Mouse (Mus musculus) C3H10T1/2 (cell line): ENCODE data around the gene Ago4. TPM values are rescaled to one million over a fixed set of nuclear protein-coding genes. Genes with fewer than 3 reads are reported as not detected.

Source experiments
- polyA plus RNA-seq, 2 experiments: library from polyadenylated mRNA; unstranded; fragments of >200 nt; fragmentation: generic; extraction: Trizol; gene quantifications; one replicate each; pipeline ENCODE4 v1.2.1; 2012; ENCODE audit warnings: missing spikeins in 2 of 2

Gene Ago4
- under 1 TPM; 0.01 to 0.27 TPM for polyA plus RNA-seq

GRCm38 (mm10) chr4:126532827-126533728 lies at the start of gene Ago4:
TSS of gene Ago4 (minus strand) at chr4:126533472.

GRCm38 (mm10) chr4:126556809-126557711 lies 23.8 kb upstream of the Ago4 start, which contains the start of gene Clspn:
TSS of gene Clspn (plus strand) at chr4:126556935.

GRCm38 (mm10) chr4:126468285-126468901 lies 64.9 kb downstream of the Ago4 start, which contains the start of gene Ago1:
TSS of gene Ago1 (minus strand) at chr4:126468583.

Other genes with a start within 250 kb of the Ago4 start
- 10 to 100 TPM in 1 of 2 experiments, under 1 TPM in 1; 0.14 to 10.3 TPM for gene Col8a2, start 246.7 kb downstream of the Ago4 start, polyA plus RNA-seq
- 10 to 100 TPM; 42.8 to 50.0 TPM for gene Adprhl2, start 211.8 kb downstream of the Ago4 start, polyA plus RNA-seq
- gene Tekt2, start 207.8 kb downstream of the Ago4 start, polyA plus RNA-seq: 1 to 10 TPM in 1 of 2 experiments, under 1 TPM in 1; 0.25 to 1.0 TPM
- 1 to 10 TPM in 1 of 2 experiments, under 1 TPM in 1; 0.48 to 2.0 TPM for gene Ago3, start 103.9 kb downstream of the Ago4 start, polyA plus RNA-seq
- gene Ago1, start 64.9 kb downstream of the Ago4 start, polyA plus RNA-seq: 10 to 100 TPM in 1 of 2 experiments, 1 to 10 TPM in 1; 1.8 to 16.0 TPM
- 1 to 10 TPM; 1.5 to 2.3 TPM for gene Clspn, start 23.5 kb upstream of the Ago4 start, polyA plus RNA-seq
- 1 to 10 TPM; 1.0 to 5.7 TPM for gene 5730409E04Rik, start 76.3 kb upstream of the Ago4 start, polyA plus RNA-seq
- gene Psmb2, start 144.2 kb upstream of the Ago4 start, polyA plus RNA-seq: 100 to 1,000 TPM; 204 to 213 TPM
- not detected for gene Tfap2e, start 202.8 kb upstream of the Ago4 start, polyA plus RNA-seq
- gene Ncdn, start 220.0 kb upstream of the Ago4 start, polyA plus RNA-seq: 10 to 100 TPM; 16.8 to 33.9 TPM
- gene AU040320, start 220.1 kb upstream of the Ago4 start, polyA plus RNA-seq: 10 to 100 TPM in 1 of 2 experiments, 1 to 10 TPM in 1; 4.2 to 16.4 TPM